ENCODE assay signal across 12 mouse cellular contexts in genomic region chr6:119485486-119485885, GRCm38 (mm10). TPM values are rescaled to one million over a fixed set of nuclear protein-coding genes. Genes with fewer than 3 reads are reported as not detected.
DNase-seq lines count a peak whose midpoint lies in the region; ATAC-seq and TF ChIP-seq lines count a peak whose summit lies in the region.
"Had no signal": no experiment of that assay in that cellular context is flagged by ENCODE, and none has a peak within 500 bp of the region (broad histone marks: within the 10 kb centered on the region; RNA-seq: fewer than 3 reads in every experiment).

No protein-coding gene starts in this region.

- no peak overlapping the region for H3K4me2 ChIP-seq in forebrain, embryonic 16.5 days (ENCODE audit: low read length)
- no peak overlapping the region for H3K4me2 ChIP-seq in forebrain, postnatal 0 days (ENCODE audit: low read depth)
- no peak overlapping the region for H3K4me2 ChIP-seq in midbrain, embryonic 16.5 days (ENCODE audit: low read length)
- no peak overlapping the region for H3K4me2 ChIP-seq in midbrain, postnatal 0 days (ENCODE audit: low read depth, low read length, poor library complexity, severe bottlenecking)
- H3K4me2 ChIP-seq: lung, embryonic 15.5 days; stomach, embryonic 15.5 days had no signal

- no peaks in the 10 kb centered on the region; the same call in none of the 2 replicates for H3K36me3 ChIP-seq in forebrain, embryonic 16.5 days (ENCODE audit: control insufficient read depth, insufficient read depth)
- peaks cover 14% of the 10 kb centered on the region for H3K36me3 ChIP-seq in forebrain, postnatal 0 days (ENCODE audit: insufficient read depth)
- peaks cover 28% of the 10 kb centered on the region for H3K36me3 ChIP-seq in midbrain, embryonic 10.5 days
- no peaks in the 10 kb centered on the region; the same call in 1 of the 2 replicates for H3K36me3 ChIP-seq in midbrain, embryonic 16.5 days (ENCODE audit: control insufficient read depth, insufficient read depth, low read length)
- peaks cover 6% of the 10 kb centered on the region; the same call in 1 of the 2 replicates for H3K36me3 ChIP-seq in midbrain, postnatal 0 days (ENCODE audit: insufficient read depth, low read length)
- H3K36me3 ChIP-seq: stomach, embryonic 15.5 days had no signal

- H3K4me3 ChIP-seq in forebrain, embryonic 16.5 days (replicated peaks; ENCODE audit: low read length), result no peak overlapping the region
- no peak overlapping the region for H3K4me3 ChIP-seq in forebrain, postnatal 0 days (ENCODE audit: low read depth, low read length)
- no peak overlapping the region for H3K4me3 ChIP-seq in midbrain, embryonic 10.5 days
- H3K4me3 ChIP-seq in midbrain, embryonic 16.5 days (ENCODE audit: low read depth, low read length), result no peak overlapping the region
- H3K4me3 ChIP-seq in midbrain, postnatal 0 days (ENCODE audit: low read depth, low read length), result no peak overlapping the region
- H3K4me3 ChIP-seq: lung, embryonic 15.5 days; stomach, embryonic 15.5 days had no signal

- H3K9ac ChIP-seq in forebrain, embryonic 16.5 days (replicated peaks; ENCODE audit: low read depth, low read length), result no peak overlapping the region
- no peak overlapping the region for H3K9ac ChIP-seq in forebrain, postnatal 0 days
- H3K9ac ChIP-seq in midbrain, embryonic 16.5 days (ENCODE audit: low read depth, low read length), result no peak overlapping the region
- H3K9ac ChIP-seq in midbrain, postnatal 0 days (replicated peaks; ENCODE audit: low read length, poor library complexity, severe bottlenecking), result no peak overlapping the region
- H3K9ac ChIP-seq: lung, embryonic 15.5 days; stomach, embryonic 15.5 days had no signal

- no peaks in the 10 kb centered on the region for H3K27me3 ChIP-seq in forebrain, embryonic 16.5 days (replicated peaks; ENCODE audit: control insufficient read depth, insufficient read depth, low read length)
- H3K27me3 ChIP-seq in forebrain, postnatal 0 days (ENCODE audit: insufficient read depth, low read length), result no peaks in the 10 kb centered on the region
- peaks cover 14% of the 10 kb centered on the region for H3K27me3 ChIP-seq in midbrain, embryonic 10.5 days (ENCODE audit: low read depth, poor library complexity, severe bottlenecking)
- no peaks in the 10 kb centered on the region for H3K27me3 ChIP-seq in midbrain, embryonic 16.5 days (ENCODE audit: control insufficient read depth, insufficient read depth, low read depth, low read length)
- no peaks in the 10 kb centered on the region for H3K27me3 ChIP-seq in midbrain, postnatal 0 days (ENCODE audit: insufficient read depth, low read length)
- H3K27me3 ChIP-seq: lung, embryonic 15.5 days; stomach, embryonic 15.5 days had no signal

- WGBS in forebrain, embryonic 16.5 days, result 13% methylated on average over 2 of the region's 2 CpGs
- 8% methylated on average over 2 of the region's 2 CpGs for WGBS in forebrain, postnatal 0 days
- WGBS in midbrain, embryonic 10.5 days, result 28% methylated on average over 2 of the region's 2 CpGs
- WGBS in midbrain, embryonic 16.5 days, result 15% methylated on average over 2 of the region's 2 CpGs
- 8% methylated on average over 2 of the region's 2 CpGs for WGBS in midbrain, postnatal 0 days

- H3K27ac ChIP-seq in forebrain, embryonic 16.5 days (ENCODE audit: low read length), result peak overlapping the region; percentile 28; the same call in 1 of the 2 replicates
- H3K27ac ChIP-seq in forebrain, postnatal 0 days (ENCODE audit: low read depth, low read length), result no peak overlapping the region
- peak overlapping the region; percentile 38 for H3K27ac ChIP-seq in midbrain, embryonic 10.5 days (replicated peaks)
- no peak overlapping the region for H3K27ac ChIP-seq in midbrain, embryonic 16.5 days (ENCODE audit: low read length)
- no peak overlapping the region for H3K27ac ChIP-seq in midbrain, postnatal 0 days (ENCODE audit: low read depth, low read length)
- H3K27ac ChIP-seq: lung, embryonic 15.5 days; stomach, embryonic 15.5 days had no signal

- no peaks in the 10 kb centered on the region for H3K9me3 ChIP-seq in forebrain, embryonic 16.5 days (ENCODE audit: control insufficient read depth, low read length)
- H3K9me3 ChIP-seq in forebrain, postnatal 0 days (ENCODE audit: low read length), result no peaks in the 10 kb centered on the region
- H3K9me3 ChIP-seq in midbrain, embryonic 10.5 days (replicated peaks), result no peaks in the 10 kb centered on the region
- H3K9me3 ChIP-seq in midbrain, embryonic 16.5 days (replicated peaks; ENCODE audit: control insufficient read depth, low read length, poor library complexity, severe bottlenecking), result no peaks in the 10 kb centered on the region
- no peaks in the 10 kb centered on the region for H3K9me3 ChIP-seq in midbrain, postnatal 0 days (ENCODE audit: low read length)
- H3K9me3 ChIP-seq: lung, embryonic 15.5 days; stomach, embryonic 15.5 days had no signal

- TF ChIP-seq CTCF in forebrain, postnatal 0 days (IDR thresholded peaks at IDR 0.05; ENCODE audit: low read depth), result no peak
- no peak for TF ChIP-seq CTCF in midbrain, postnatal 0 days (IDR thresholded peaks at IDR 0.05)

- peaks cover 39% of the 10 kb centered on the region for H3K4me1 ChIP-seq in forebrain, embryonic 16.5 days (replicated peaks; ENCODE audit: control insufficient read depth, insufficient read depth, low read length)
- H3K4me1 ChIP-seq in forebrain, postnatal 0 days (ENCODE audit: insufficient read depth), result peaks cover 5% of the 10 kb centered on the region; the same call in 1 of the 2 replicates
- peaks cover 63% of the 10 kb centered on the region for H3K4me1 ChIP-seq in midbrain, embryonic 10.5 days
- H3K4me1 ChIP-seq in midbrain, embryonic 16.5 days (ENCODE audit: control insufficient read depth, insufficient read depth, low read length), result peaks cover 35% of the 10 kb centered on the region
- peaks cover 11% of the 10 kb centered on the region for H3K4me1 ChIP-seq in midbrain, postnatal 0 days (ENCODE audit: insufficient read depth, low read length)

- no peak for ATAC-seq in forebrain, embryonic 16.5 days
- ATAC-seq in forebrain, postnatal 0 days, result no peak
- ATAC-seq in midbrain, embryonic 16.5 days, result no peak
- ATAC-seq in midbrain, postnatal 0 days (ENCODE audit: low FRiP score), result no peak
- ATAC-seq: activated CD4-positive, CD25-positive, alpha-beta regulatory T cell, adult 4 months; inflammation-experienced regulatory T-cells, adult 6 months had no signal

- no peak for DNase-seq in forebrain, postnatal 0 days
- no peak for DNase-seq in midbrain, embryonic 10.5 days (ENCODE audit: low spot score)
- DNase-seq in NIH3T3 (ENCODE audit: low read depth), result peak; percentile 40
- peak; percentile 51 for DNase-seq in midbrain, postnatal 0 days (ENCODE audit: low spot score)
- DNase-seq in yolk sac, embryonic 10.5 days (ENCODE audit: low spot score), result no peak
- DNase-seq: gastrocnemius, postnatal 14 days had no signal

RNA-seq across cellular contexts. Expression of gene Fbxl14, which starts 6.0 kb away (rescaled TPM):
- 3.1 and 3.3 TPM in 2 replicates for polyA plus RNA-seq in forebrain, embryonic 16.5 days (2015; fragmentation: Nextera tagmentation; extraction: Ambion mirVana)
- total RNA-seq in forebrain, postnatal 0 days (2014; rRNA removed), result 40.3 and 54.5 TPM in 2 replicates
- polyA plus RNA-seq in forebrain, postnatal 0 days (2015; fragmentation: Nextera tagmentation; extraction: Ambion mirVana), result 1.9 and 2.2 TPM in 2 replicates
- polyA plus RNA-seq in midbrain, embryonic 10.5 days (2016; fragmentation: Nextera tagmentation; extraction: Ambion mirVana), result 2.9 and 3.4 TPM in 2 replicates
- 2.0 and 2.5 TPM in 2 replicates for polyA plus RNA-seq in midbrain, embryonic 16.5 days (2015; fragmentation: Nextera tagmentation; extraction: Ambion mirVana)
- 45.9 and 48.2 TPM in 2 replicates for total RNA-seq in midbrain, postnatal 0 days (2014; rRNA removed)
- polyA plus RNA-seq in midbrain, postnatal 0 days (2015; fragmentation: Nextera tagmentation; extraction: Ambion mirVana), result 1.7 TPM in 2 replicates

RNA-seq across cellular contexts. Expression of gene Wnt5b, which starts 58.7 kb away (rescaled TPM):
- polyA plus RNA-seq in forebrain, embryonic 16.5 days (2015; fragmentation: Nextera tagmentation; extraction: Ambion mirVana), result 2.2 and 3.3 TPM in 2 replicates
- 3.1 and 4.4 TPM in 2 replicates for total RNA-seq in forebrain, postnatal 0 days (2014; rRNA removed)
- 2.2 and 2.5 TPM in 2 replicates for polyA plus RNA-seq in forebrain, postnatal 0 days (2015; fragmentation: Nextera tagmentation; extraction: Ambion mirVana)
- 15.3 and 19.0 TPM in 2 replicates for polyA plus RNA-seq in midbrain, embryonic 10.5 days (2016; fragmentation: Nextera tagmentation; extraction: Ambion mirVana)
- polyA plus RNA-seq in midbrain, embryonic 16.5 days (2015; fragmentation: Nextera tagmentation; extraction: Ambion mirVana), result 0.70 and 1.6 TPM in 2 replicates
- total RNA-seq in midbrain, postnatal 0 days (2014; rRNA removed), result 2.1 and 4.4 TPM in 2 replicates
- 0.99 and 1.6 TPM in 2 replicates for polyA plus RNA-seq in midbrain, postnatal 0 days (2015; fragmentation: Nextera tagmentation; extraction: Ambion mirVana)
- polyA plus RNA-seq: activated CD4-positive, CD25-positive, alpha-beta regulatory T cell, adult 4 months had no signal

Comparison
In these comparisons a context has a peak if more than half of its experiments do, and no peak if none do; other contexts are left out.
1. H3K27ac ChIP-seq: peak in forebrain, embryonic 16.5 days (single experiment) and midbrain, embryonic 10.5 days (single experiment); none in forebrain, postnatal 0 days (single experiment), midbrain, embryonic 16.5 days (single experiment) and midbrain, postnatal 0 days (single experiment).
2. DNase-seq: peak in NIH3T3 (single experiment) and midbrain, postnatal 0 days (single experiment); none in forebrain, postnatal 0 days (single experiment), midbrain, embryonic 10.5 days (single experiment) and yolk sac, embryonic 10.5 days (single experiment).